Mouse (Mus musculus): ENCODE results near the gene Tuba1c. TPM values are rescaled to one million over a fixed set of nuclear protein-coding genes. Genes with fewer than 3 reads are reported as not detected.
A peak's percentile ranks its signal among the peaks of the same experiment; 100 is the strongest.
"Not testable (repeated sequence)": the region's sequence is repeated elsewhere in the genome, so short reads cannot be mapped to it uniquely, and the experiment has no call there.

Tuba1c gene
- polyA plus RNA-seq, 1 experiment from 2014 or later, result 159 TPM

- no peak for DNase-seq (ENCODE audit: low spot score)
- Histone ChIP-seq H3K4me1 (replicated peaks; ENCODE audit: control insufficient read depth, insufficient read depth) (no peaks in the 10 kb centered on the region), H3K27ac (replicated peaks) (no peak overlapping the region), H3K4me3 (ENCODE audit: low read depth, low read length) (no peak overlapping the region), H3K4me2 (replicated peaks; ENCODE audit: low read depth) (no peak overlapping the region), H3K36me3 (ENCODE audit: control insufficient read depth, insufficient read depth, low read length) (peaks cover 8% of the 10 kb centered on the region; the same call in 1 of the 2 replicates), H3K27me3 (ENCODE audit: control insufficient read depth, insufficient read depth, low read length) (no peaks in the 10 kb centered on the region), H3K9ac (ENCODE audit: low read length) (no peak overlapping the region), H3K9me3 (ENCODE audit: control insufficient read depth, low read length) (no peaks in the 10 kb centered on the region)
- ATAC-seq (ENCODE audit: low FRiP score, low TSS enrichment), result no peak
- 67% methylated on average over 26 of the region's 26 CpGs for WGBS
- TF ChIP-seq CTCF (IDR thresholded peaks at IDR 0.05; ENCODE audit: low read depth) (peak; percentile 61), EP300 (optimal IDR thresholded peaks at IDR 0.05) (no peak)
Measured at GRCm38 (mm10) chr15:99039996-99040919, 10.6 kb downstream of the Tuba1c start.

GRCm38 (mm10) chr15:99040920-99041856 is 11.5 kb downstream of the Tuba1c start:
- no peak for TF ChIP-seq CTCF (IDR thresholded peaks at IDR 0.05; ENCODE audit: low read depth)
- no peak for TF ChIP-seq EP300 (optimal IDR thresholded peaks at IDR 0.05)
- 49% methylated on average over 21 of the region's 21 CpGs for WGBS
- no peak for DNase-seq (ENCODE audit: low spot score)

GRCm38 (mm10) chr15:99042334-99042733 is 12.6 kb downstream of the Tuba1c start:
- DNase-seq (ENCODE audit: low spot score) (no peak), ATAC-seq (ENCODE audit: low FRiP score, low TSS enrichment) (no peak)
- H3K9ac ChIP-seq (ENCODE audit: low read length), result no peak overlapping the region
- H3K4me3 ChIP-seq (ENCODE audit: low read depth, low read length), result no peak overlapping the region
- H3K27ac ChIP-seq (replicated peaks), result no peak overlapping the region
- no peak overlapping the region for H3K4me2 ChIP-seq (replicated peaks; ENCODE audit: low read depth)
- H3K9me3 ChIP-seq (ENCODE audit: control insufficient read depth, low read length), result no peaks in the 10 kb centered on the region
- no peaks in the 10 kb centered on the region for H3K4me1 ChIP-seq (replicated peaks; ENCODE audit: control insufficient read depth, insufficient read depth)
- WGBS, result 74% methylated on average over 5 of the region's 5 CpGs
- no peaks in the 10 kb centered on the region for H3K27me3 ChIP-seq (ENCODE audit: control insufficient read depth, insufficient read depth, low read length)
- TF ChIP-seq CTCF (IDR thresholded peaks at IDR 0.05; ENCODE audit: low read depth) (no peak), EP300 (optimal IDR thresholded peaks at IDR 0.05) (no peak)
- no peaks in the 10 kb centered on the region for H3K36me3 ChIP-seq (ENCODE audit: control insufficient read depth, insufficient read depth, low read length)

More at GRCm38 (mm10) chr15:99040920-99041856, 11.5 kb downstream of the Tuba1c start:
- no peak overlapping the region for H3K4me3 ChIP-seq (ENCODE audit: low read depth, low read length)
- H3K36me3 ChIP-seq (ENCODE audit: control insufficient read depth, insufficient read depth, low read length), result 0 out of 2 replicates have a peak, but pooled peaks cover 2% of the 10 kb centered on the region
- H3K9ac ChIP-seq (ENCODE audit: low read length), result no peak overlapping the region
- H3K27ac ChIP-seq (replicated peaks), result no peak overlapping the region
- ATAC-seq (ENCODE audit: low FRiP score, low TSS enrichment), result no peak
- no peaks in the 10 kb centered on the region for H3K27me3 ChIP-seq (ENCODE audit: control insufficient read depth, insufficient read depth, low read length)
- no peaks in the 10 kb centered on the region for H3K4me1 ChIP-seq (replicated peaks; ENCODE audit: control insufficient read depth, insufficient read depth)
- H3K9me3 ChIP-seq (ENCODE audit: control insufficient read depth, low read length), result no peaks in the 10 kb centered on the region
- no peak overlapping the region for H3K4me2 ChIP-seq (replicated peaks; ENCODE audit: low read depth)

GRCm38 (mm10) chr15:99044854-99045253 is 15.2 kb downstream of the Tuba1c start:
- no peak for TF ChIP-seq EP300 (optimal IDR thresholded peaks at IDR 0.05)
- TF ChIP-seq CTCF (IDR thresholded peaks at IDR 0.05; ENCODE audit: low read depth), result no peak
- Histone ChIP-seq H3K9me3 (ENCODE audit: control insufficient read depth, low read length) (no peaks in the 10 kb centered on the region), H3K4me2 (replicated peaks; ENCODE audit: low read depth) (no peak overlapping the region), H3K4me3 (ENCODE audit: low read depth, low read length) (no peak overlapping the region), H3K9ac (ENCODE audit: low read length) (no peak overlapping the region), H3K27ac (replicated peaks) (no peak overlapping the region), H3K36me3 (ENCODE audit: control insufficient read depth, insufficient read depth, low read length) (no peaks in the 10 kb centered on the region), H3K4me1 (replicated peaks; ENCODE audit: control insufficient read depth, insufficient read depth) (no peaks in the 10 kb centered on the region), H3K27me3 (ENCODE audit: control insufficient read depth, insufficient read depth, low read length) (no peaks in the 10 kb centered on the region)
- ATAC-seq (ENCODE audit: low FRiP score, low TSS enrichment) (peak; percentile 79), DNase-seq (ENCODE audit: low spot score) (peak; percentile 73)
- 32% methylated on average over 3 of the region's 3 CpGs for WGBS

- H3K9ac ChIP-seq (ENCODE audit: low read length); H3K4me1 ChIP-seq (replicated peaks; ENCODE audit: control insufficient read depth, insufficient read depth); ATAC-seq (ENCODE audit: low FRiP score, low TSS enrichment); DNase-seq (ENCODE audit: low spot score); H3K9me3 ChIP-seq (ENCODE audit: control insufficient read depth, low read length); H3K4me3 ChIP-seq (ENCODE audit: low read depth, low read length); H3K4me2 ChIP-seq (replicated peaks; ENCODE audit: low read depth); H3K27me3 ChIP-seq (ENCODE audit: control insufficient read depth, insufficient read depth, low read length); H3K27ac ChIP-seq (replicated peaks); H3K36me3 ChIP-seq (ENCODE audit: control insufficient read depth, insufficient read depth, low read length): not testable (repeated sequence)
- 84% methylated on average over 6 of the region's 6 CpGs for WGBS
Measured at GRCm38 (mm10) chr15:99045734-99046133, 16.0 kb downstream of the Tuba1c start.
